Mouse (Mus musculus) granulocyte monocyte progenitor cell, adult 5-6 weeks (primary cell): ENCODE data around the gene Syk. TPM values are rescaled to one million over a fixed set of nuclear protein-coding genes. Genes with fewer than 3 reads are reported as not detected.

Source experiments
- ATAC-seq: replicated peaks from 2 replicates; pipeline ENCODE4 v1.8.0; 2016; ENCODE audit warnings: mild to moderate bottlenecking, moderate TSS enrichment, inconsistent platforms; ENCODE audit not compliant: poor library complexity, severe bottlenecking
- total RNA-seq, 2 experiments: library from RNA; stranded (forward) in 1 of 2; stranded (reverse) in 1 of 2; fragments of 200-712, 200-1000 nt in 1 of 2; fragments of >200 nt in 1 of 2; fragmentation: Nextera tagmentation in 1 of 2; gene quantifications; 2 replicates each; pipeline ENCODE4 v1.2.3; 2014 to 2017

Syk gene
- total RNA-seq, 2 experiments from 2014 or later = 60.0 to 70.9 TPM

DNA sequence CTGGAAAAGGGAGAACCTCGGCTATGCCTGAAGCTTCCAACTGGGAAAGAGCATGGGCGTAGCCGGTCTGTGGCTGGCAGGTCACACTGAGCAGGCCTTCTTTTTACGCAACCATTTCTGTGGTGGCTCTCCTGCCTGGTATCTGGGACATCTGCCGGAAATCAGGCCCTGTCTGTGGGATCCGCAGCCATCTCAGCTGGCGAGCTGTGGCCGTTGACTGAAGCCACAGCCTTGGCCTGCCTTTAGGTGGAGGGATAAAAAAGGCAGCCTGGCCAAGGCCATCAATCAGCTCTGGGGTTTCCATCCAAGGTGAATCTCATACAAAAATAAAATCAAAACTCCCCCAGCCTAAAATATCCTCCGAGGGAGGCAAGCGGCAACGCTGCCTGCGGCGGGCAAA lies 107.5 kb downstream of the Syk start:
- peak; percentile 74 for ATAC-seq

GRCm38 (mm10) chr13:52692311-52692710 lies 109.3 kb downstream of the Syk start:
- no peak for ATAC-seq

GRCm38 (mm10) chr13:52694857-52695256 lies 111.9 kb downstream of the Syk start:
- ATAC-seq = peak; percentile 72

Other genes starting within 250 kb of the Syk start
- gene Diras2, start 51.9 kb upstream of the Syk start, total RNA-seq (2014; fragmentation: Nextera tagmentation) = 1.4 and 3.8 TPM in 2 replicates
- gene Diras2, start 51.9 kb upstream of the Syk start, total RNA-seq (2017) = 2.7 and 4.5 TPM in 2 replicates